Mouse (Mus musculus) spleen, embryonic (tissue): ENCODE data around the gene Llgl2.

Experiments
- CTCF ChIA-PET: fragments of 350-600 bp; sonication (Branson Sonifier 250); formaldehyde crosslinking; loops from one replicate; lab custom pipeline; 2022; lab: Charles Lee

Gene Llgl2

GRCm38 (mm10) chr11:115872437-115872836 lies 48.6 kb downstream of the Llgl2 start:
- CTCF ChIA-PET, result no interaction called here

DNA sequence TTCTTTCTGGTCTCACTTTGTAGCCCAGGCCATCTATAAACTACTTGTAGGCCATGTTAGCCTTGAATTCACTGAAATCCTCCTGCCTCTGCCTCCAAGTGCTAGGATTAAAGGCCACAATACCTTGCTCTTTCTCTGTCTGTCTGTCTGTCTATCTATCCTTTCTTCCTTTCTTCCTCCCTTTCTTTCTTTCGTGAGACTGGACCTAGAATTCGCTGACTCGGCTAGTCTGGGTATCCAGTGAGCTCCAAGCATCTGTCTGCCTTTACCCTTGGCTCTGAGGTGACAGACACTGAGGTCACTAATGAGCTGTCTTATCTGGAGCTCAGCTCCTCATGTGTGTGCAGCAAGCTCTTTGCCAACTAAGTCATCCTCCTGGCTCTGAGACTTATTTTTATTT lies 52.1 kb downstream of the Llgl2 start:
- CTCF ChIA-PET, result no interaction called here

DNA sequence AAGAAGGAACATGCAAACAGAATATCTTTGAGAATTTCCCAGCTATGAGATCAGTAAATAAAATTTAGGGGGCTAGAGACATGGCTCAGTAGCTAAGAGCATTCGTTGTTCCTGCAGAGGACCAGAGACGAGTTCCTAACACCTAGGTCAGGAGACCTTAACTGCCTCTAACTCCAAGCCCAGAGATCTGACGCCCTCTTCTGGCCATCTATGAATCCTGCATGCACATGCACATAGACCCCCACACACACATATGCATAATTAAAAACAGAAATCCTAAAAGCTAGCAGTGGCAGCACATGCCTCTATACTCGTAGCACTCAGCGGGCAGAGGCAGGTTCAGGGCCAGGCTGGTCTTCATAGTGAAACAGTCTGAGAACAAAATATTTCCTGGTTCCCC lies 52.6 kb downstream of the Llgl2 start:
- CTCF ChIA-PET, result no interaction called here

- CTCF ChIA-PET, result no interaction called here
These were observed 53.4 kb downstream of the Llgl2 start for GRCm38 (mm10) chr11:115877174-115877755.

GRCm38 (mm10) chr11:115878071-115878470 lies 54.2 kb downstream of the Llgl2 start:
- CTCF ChIA-PET, result no interaction called here

DNA sequence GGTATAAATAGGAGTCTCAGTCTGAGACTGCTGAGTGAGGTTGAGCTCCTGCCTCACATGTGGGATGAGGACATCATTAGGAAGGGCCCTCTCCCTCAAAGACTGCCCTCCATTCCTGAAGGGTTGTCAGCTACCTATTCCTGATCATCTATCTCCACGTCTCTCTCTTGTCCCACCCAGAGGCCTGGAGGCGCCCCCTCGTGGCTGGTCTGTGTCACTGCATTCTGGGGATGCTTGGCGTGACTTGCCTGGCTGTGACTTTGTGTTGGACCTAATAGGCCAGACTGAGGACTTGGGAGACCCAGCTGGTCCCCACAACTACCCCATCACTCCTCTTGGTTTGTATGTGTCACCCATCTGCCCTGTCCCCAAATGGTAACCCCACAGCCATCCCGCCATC lies 57.2 kb downstream of the Llgl2 start:
- CTCF ChIA-PET, result interaction anchor here (0.6 to 1.2 kb wide), 2 partner anchors 159 to 363 kb away, joined by 3 read pairs; no protein-coding TSS in a partner anchor

GRCm38 (mm10) chr11:115883251-115883650 lies 59.4 kb downstream of the Llgl2 start:
- CTCF ChIA-PET, result interaction anchor here (0.6 kb wide), 1 partner anchor 175 kb away, joined by 3 read pairs; the partner anchor contains the start of gene Grb2

DNA sequence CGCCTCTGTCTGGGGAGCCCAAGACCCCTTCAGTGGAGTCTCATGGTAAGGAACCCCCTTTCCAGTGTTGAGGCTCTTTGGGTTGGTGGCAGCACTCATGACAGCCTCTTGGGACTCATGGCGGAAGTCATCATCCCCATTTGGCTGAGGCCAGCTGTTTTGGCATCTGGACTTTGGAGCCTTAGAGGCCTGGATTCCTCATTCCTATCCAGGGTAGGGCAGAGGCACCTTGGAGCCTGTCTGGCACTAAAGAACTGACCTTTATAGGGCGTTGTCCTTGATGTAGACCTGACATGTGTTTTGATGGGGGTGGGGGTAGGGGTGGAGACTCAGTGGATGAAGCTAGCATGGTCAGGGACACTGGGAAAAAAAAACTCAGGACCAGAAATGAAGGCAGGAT lies 60.5 kb downstream of the Llgl2 start:
- CTCF ChIA-PET, result interaction anchor here (0.6 kb wide), 1 partner anchor 195 kb away, joined by 4 read pairs; no protein-coding TSS in a partner anchor

DNA sequence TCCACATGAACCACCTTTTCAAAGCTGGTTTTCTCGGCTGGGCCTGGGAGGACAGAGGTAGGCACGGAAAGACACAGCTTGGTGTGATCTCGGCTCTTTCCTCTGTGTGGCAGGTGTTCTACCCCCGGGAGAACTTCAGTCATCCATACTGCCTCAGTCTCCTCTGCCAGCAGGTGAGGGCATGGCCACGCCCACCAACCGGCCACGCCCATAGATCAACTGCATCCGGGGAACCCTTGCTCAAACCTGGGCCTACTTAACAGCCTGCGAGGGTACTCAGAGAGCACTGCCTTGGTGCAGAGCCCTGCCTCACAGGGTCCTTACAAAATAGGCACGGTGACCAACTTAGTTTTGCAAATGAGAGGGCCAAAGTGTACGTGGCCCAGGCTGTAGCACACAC lies 61.4 kb downstream of the Llgl2 start:
- CTCF ChIA-PET, result no interaction called here

DNA sequence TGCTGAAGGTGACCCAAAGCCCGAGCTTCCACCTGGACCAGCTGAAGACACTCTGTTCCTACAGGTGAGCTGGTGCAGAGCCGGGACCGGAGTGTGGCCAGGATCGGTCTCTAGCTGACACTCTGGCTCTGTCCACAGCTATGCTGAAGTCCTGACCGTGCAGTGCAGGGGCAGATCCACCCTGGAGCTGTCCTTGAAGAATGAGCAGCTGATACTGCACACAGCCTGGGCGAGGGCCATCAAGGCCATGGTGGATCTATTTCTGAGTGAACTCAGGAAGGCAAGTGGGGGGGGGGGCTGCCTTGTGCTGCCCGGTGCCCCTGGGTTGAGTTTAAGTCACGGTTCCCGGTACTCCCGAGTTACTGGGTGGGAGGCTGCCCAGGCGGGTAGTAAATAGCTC lies 62.6 kb downstream of the Llgl2 start:
- CTCF ChIA-PET, result no interaction called here

- CTCF ChIA-PET, result no interaction called here
These were observed 64.2 kb downstream of the Llgl2 start for GRCm38 (mm10) chr11:115888020-115888419.

DNA sequence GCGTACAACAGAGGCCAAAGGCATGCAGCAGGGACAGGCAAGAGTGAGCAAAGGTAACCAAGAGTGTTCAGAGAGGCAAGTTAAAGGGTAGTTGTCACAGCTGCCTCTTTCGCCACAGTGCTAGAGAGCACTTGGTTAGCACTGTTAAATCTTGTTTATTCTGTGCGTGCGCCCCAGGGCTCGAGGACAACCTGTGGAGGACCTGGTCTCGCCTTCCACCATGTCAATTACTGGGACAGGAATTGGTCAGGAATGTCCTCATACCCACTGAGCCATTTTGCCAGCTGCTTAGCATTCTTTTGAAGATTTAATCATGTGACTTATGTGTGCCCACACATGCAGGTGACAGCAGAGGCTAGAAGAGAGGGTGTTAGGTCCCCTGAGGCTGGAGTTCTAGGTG lies 65.3 kb downstream of the Llgl2 start:
- CTCF ChIA-PET, result no interaction called here

- CTCF ChIA-PET, result no interaction called here
These were observed 68.4 kb downstream of the Llgl2 start for GRCm38 (mm10) chr11:115892213-115892612.

DNA sequence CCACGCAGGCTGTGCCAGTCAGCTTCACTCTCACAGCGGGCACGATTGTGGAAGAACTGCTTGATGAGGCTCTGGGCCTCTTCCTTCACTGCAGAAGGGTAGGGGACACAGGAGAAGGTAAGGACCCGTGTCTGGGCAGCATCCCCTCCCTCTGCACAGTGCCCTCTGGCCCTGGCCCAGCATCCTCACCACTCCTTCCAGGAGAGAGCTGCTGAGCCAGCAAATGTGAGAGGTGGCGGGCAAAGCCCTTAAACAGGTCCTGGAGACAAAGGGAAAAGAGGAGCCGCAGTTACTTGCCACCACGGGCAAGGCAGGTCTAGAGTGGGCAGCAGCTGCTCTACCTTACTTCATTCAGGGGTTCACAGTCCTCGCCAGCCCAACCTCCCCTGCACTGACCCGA lies 69.2 kb downstream of the Llgl2 start:
- CTCF ChIA-PET, result no interaction called here

- CTCF ChIA-PET, result interaction anchor here (0.5 to 0.6 kb wide), 2 partner anchors 125 to 1035 kb away, joined by 3 read pairs; no protein-coding TSS in a partner anchor
These were observed 71.1 kb downstream of the Llgl2 start for GRCm38 (mm10) chr11:115894755-115895520.

- CTCF ChIA-PET, result interaction anchor here (0.6 kb wide), 1 partner anchor 16 kb away, joined by 3 read pairs; no protein-coding TSS in a partner anchor
These were observed 74.6 kb downstream of the Llgl2 start for GRCm38 (mm10) chr11:115898446-115898845.

- CTCF ChIA-PET, result no interaction called here
These were observed 75.0 kb downstream of the Llgl2 start for GRCm38 (mm10) chr11:115898886-115899285.

DNA sequence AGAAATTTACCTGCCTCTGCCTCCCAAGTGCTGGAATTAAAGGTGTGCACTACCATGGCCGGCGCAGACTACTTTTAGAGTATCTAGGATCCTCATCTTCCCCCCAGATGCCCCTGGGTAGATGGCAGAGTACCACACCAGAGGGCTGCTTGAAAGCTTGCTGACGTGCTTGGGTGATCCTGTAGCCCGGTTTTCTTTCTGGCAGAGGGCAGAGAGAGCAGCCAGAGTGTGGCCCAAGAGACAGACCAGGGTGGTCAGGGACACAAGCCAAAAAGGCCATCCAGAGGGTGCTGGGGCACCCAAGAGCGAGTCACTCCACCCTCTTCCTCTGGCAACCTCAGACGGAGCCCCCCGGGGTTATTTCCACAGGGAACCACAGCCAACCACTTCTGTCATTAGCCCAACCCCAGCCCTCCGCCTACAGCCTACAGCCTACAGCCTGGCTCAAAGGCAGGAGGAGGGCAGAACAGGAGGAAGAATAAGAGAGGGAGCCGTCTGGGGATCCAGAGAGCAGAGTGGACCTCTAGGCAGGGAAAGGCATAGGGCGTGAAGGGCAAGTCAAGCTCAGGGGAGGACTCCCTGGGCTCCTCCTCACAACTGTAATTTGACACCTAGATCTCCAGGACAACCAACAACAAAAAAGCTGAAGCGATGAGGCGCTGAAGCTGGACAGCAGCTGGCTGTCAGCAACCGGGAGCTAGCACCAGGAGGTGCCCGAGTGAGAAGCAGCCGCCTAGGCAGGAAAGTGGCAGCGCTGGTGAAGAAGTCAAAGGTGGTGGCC lies 75.8 kb downstream of the Llgl2 start, which contains the start of gene Smim5:
Gene Smim5 (plus strand): TSS at position 481 of the 781 bp plus-strand sequence.
- CTCF ChIA-PET, result no interaction called here

- CTCF ChIA-PET, result no interaction called here
These were observed 76.9 kb downstream of the Llgl2 start for GRCm38 (mm10) chr11:115900561-115901337.

DNA sequence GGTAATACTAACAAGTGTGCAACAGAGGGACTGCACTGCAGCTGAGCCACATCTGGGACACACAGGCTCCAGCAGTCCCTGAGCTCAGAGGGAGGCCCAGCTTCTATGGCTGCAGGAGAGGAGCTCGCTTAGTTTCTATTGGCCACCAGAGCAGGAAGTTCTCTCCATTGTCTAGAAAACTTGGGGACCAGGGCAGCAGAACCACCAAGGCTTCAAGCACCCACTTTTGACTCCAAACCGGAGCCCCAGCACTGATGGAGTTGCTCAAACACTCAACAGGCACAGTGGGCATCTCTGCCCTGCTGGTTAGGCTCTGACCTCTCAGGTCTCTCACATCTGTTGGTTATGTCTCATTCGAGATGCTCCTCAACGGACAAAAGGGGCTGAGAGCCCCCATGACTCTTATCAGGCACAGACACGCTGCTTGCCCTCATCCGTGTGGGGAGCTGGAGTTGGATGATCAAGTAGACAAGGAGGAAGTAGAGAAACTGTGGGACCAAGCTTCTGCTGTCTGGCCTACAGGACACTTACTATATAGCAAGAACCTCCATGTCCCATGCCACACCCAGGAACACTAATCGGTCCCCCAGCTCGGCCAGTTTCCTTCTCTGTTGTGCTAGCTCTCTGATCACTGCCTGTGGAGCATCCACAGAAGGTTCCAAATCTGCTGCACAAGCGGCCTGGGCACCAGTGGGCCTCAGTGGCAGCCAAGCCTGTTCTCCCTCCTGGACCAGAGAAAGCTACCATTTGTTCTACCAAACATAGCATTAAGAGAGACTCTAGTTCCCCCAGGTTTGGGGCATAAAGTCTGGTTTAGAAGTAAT lies 77.7 kb downstream of the Llgl2 start:
- CTCF ChIA-PET, result no interaction called here
